Mouse (Mus musculus) B cell, adult 67 days (primary cell): ENCODE data around the gene U2surp. TPM values are rescaled to one million over a fixed set of nuclear protein-coding genes. Genes with fewer than 3 reads are reported as not detected.

Experiments used
- total RNA-seq, 2 experiments: library from RNA; stranded (reverse); gene quantifications; 4 replicates each; pipeline ENCODE4 v1.2.4; 2023

U2surp gene
- total RNA-seq = 100 to 1,000 TPM; 102 to 111 TPM

DNA sequence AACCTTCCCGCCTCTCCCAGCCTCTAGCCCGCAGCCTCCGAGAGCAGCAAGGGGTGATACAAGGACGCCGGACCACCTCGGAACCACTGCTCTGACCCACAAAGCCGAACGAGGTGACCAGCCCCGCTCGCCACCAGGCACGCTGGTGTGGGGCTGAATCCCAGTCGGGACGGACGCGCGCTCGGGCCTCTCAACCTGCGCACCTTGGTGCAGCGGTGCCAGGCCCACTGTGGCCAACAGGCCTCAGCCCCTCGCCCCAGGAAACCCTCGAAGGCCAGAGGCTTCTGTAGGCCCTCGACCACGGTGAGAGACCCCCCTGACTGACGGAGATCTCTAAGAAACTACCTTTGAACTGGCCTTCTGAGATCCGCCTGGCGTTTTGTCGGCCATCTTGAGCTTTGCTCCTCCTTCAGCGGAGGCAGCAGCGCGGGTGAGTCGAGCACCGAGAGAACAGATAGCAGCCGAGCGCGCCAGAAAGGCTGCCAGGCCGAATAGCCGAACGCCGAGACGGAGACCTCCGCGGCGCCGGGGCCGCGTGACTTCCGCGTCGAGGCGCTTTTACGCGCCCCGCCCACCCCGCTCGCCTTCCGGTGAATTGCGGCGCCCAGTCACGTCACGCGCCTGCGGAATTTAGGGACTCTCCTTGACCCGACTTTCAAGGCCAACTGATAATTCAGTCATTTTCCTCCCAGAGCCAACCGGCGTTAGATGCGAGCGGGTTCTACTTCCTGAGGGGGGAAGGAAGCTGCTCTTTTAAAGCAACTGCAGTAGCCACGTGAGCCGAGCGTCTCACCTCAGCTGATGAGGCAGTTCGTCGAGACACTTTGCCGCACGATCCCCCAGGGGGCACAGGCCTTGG lies at the start of gene U2surp:
U2surp (minus strand) TSS at position 525 of the 859 bp plus-strand sequence.

DNA sequence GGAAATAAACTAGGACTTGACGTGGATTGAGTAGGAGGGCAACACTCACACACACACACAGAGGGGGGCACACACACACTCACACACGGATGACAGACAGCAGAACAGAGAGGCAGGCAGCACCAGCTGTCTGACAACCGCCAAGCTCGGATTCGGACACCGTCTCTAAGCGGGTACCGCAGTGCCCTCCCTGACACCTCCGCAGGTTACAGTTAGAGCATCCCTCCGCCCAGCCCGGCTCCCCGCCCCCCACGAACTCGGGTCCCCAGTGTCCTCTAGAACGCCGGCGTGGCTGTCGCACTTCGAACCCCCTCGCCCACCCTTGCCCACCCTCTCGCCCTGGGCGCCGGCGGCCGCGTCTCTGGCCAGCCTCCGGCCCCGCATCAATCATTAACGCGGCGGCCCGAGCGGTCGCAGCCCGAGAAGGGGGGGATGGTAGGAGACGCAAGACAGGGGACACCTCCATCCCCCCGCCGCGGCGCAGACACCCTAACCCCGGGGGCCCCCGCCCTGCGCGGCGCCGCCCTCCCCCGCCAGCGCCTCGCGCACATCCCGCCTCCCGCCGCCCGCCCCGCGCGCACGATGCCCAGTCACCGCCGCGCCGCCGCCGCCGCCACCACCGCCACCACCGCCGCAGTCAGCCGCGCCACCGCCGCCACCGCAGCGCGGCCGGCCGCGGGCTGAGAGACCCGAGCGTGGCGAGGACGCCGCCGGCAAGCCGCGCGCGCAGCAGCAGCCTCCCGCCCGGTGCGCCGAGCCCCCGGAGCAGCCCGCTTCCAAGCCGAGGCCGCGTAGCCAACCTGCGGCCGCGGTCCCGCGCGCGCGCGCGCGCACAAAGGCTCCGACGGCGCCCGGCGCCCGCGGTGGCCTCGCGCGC lies 47.5 kb upstream of the U2surp start, which contains the start of gene Paqr9:
Paqr9 (plus strand) TSS at position 599 of the 877 bp plus-strand sequence.

Other genes starting within 250 kb of the U2surp start
- gene Chst2, start 105.3 kb downstream of the U2surp start, total RNA-seq = not detected
- under 1 TPM in 1 of 2 experiments, not detected in 1; 0.32 TPM for gene Paqr9, start 47.7 kb upstream of the U2surp start, total RNA-seq
- gene Pcolce2, start 125.6 kb upstream of the U2surp start, total RNA-seq = not detected
- gene Trpc1, start 238.4 kb upstream of the U2surp start, total RNA-seq = under 1 TPM in 1 of 2 experiments, not detected in 1; 0.44 TPM